In genomic region chr12:77727766-77728165, GRCm38 (mm10) we compare ENCODE assay signal across 6 mouse cellular contexts.
"Had no signal": no experiment of that assay in that cellular context is flagged by ENCODE, and none has a peak within 500 bp of the region (broad histone marks: within the 10 kb centered on the region; RNA-seq: fewer than 3 reads in every experiment).

No protein-coding gene starts in this region.

- DNase-seq: kidney, postnatal 10 days; kidney, postnatal 4 days; left cerebral cortex, postnatal 4 days; right cerebral cortex, postnatal 14 days; thymus, adult 2 months; thymus, postnatal 25 days had no signal
